Mouse (Mus musculus): ENCODE results near the gene Grhl3. TPM values are rescaled to one million over a fixed set of nuclear protein-coding genes. Genes with fewer than 3 reads are reported as not detected.

The Grhl3 gene
- total and polyA plus RNA-seq, 2 experiments from 2014 or later, result 1.7 to 2.5 TPM

- no peak overlapping the region for H3K27ac ChIP-seq
- H3K36me3 ChIP-seq (ENCODE audit: insufficient read depth, low read length), result no peaks in the 10 kb centered on the region
- no peaks in the 10 kb centered on the region for H3K9me3 ChIP-seq (ENCODE audit: low read length)
- ATAC-seq (no peak), DNase-seq (ENCODE audit: low spot score) (no peak)
- peaks cover 6% of the 10 kb centered on the region; the same call in 1 of the 2 replicates for H3K4me1 ChIP-seq (ENCODE audit: insufficient read depth, low read length)
- H3K9ac ChIP-seq (replicated peaks; ENCODE audit: low read length), result no peak overlapping the region
- H3K4me2 ChIP-seq (ENCODE audit: low read depth, low read length), result no peak overlapping the region
- peaks cover 5% of the 10 kb centered on the region; the same call in 1 of the 2 replicates for H3K27me3 ChIP-seq (ENCODE audit: insufficient read depth, low read length)
- no peak overlapping the region for H3K4me3 ChIP-seq (ENCODE audit: low read length)
- TF ChIP-seq CTCF (IDR thresholded peaks at IDR 0.05; ENCODE audit: low read depth), result no peak
- 46% methylated on average over 8 of the region's 8 CpGs for WGBS
These were observed 5.9 kb downstream of the Grhl3 start for GRCm38 (mm10) chr4:135567484-135567883.

- Histone ChIP-seq H3K9me3 (ENCODE audit: low read length) (no peaks in the 10 kb centered on the region), H3K36me3 (ENCODE audit: insufficient read depth, low read length) (no peaks in the 10 kb centered on the region), H3K4me1 (ENCODE audit: insufficient read depth, low read length) (peaks cover 6% of the 10 kb centered on the region; the same call in 1 of the 2 replicates), H3K27me3 (ENCODE audit: insufficient read depth, low read length) (peaks cover 5% of the 10 kb centered on the region; the same call in 1 of the 2 replicates), H3K4me2 (ENCODE audit: low read depth, low read length) (no peak overlapping the region), H3K9ac (replicated peaks; ENCODE audit: low read length) (no peak overlapping the region), H3K27ac (no peak overlapping the region), H3K4me3 (ENCODE audit: low read length) (no peak overlapping the region)
- 41% methylated on average over 11 of the region's 11 CpGs for WGBS
- ATAC-seq (peak; percentile 18; the same call in 1 of the 2 replicates), DNase-seq (ENCODE audit: low spot score) (peak; percentile 26)
- no peak for TF ChIP-seq CTCF (IDR thresholded peaks at IDR 0.05; ENCODE audit: low read depth)
These were observed 6.4 kb downstream of the Grhl3 start for GRCm38 (mm10) chr4:135567042-135567441.

DNA sequence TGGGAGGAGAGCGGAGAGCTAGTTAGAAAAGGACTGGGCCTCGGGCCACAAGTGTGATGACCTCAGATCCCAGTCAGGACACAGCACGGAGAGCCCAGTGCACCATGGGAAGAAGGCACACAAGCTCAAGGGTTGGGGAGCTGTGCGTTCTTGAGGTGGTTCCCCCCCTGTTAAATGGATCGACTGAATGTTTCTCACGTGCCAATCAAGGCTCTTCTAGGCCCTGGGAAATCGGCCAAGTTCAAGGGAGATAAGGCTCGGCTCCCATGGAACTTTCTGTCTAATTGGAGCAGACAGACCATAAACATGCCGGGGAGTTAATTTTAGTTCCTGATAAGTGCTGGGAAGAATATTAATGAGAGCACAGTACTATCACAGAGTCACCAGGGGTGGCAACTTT is 8.0 kb downstream of the Grhl3 start:
- Histone ChIP-seq H3K9ac (replicated peaks; ENCODE audit: low read length) (no peak overlapping the region), H3K9me3 (ENCODE audit: low read length) (no peaks in the 10 kb centered on the region), H3K27me3 (ENCODE audit: insufficient read depth, low read length) (no peaks in the 10 kb centered on the region), H3K4me1 (ENCODE audit: insufficient read depth, low read length) (peaks cover 6% of the 10 kb centered on the region; the same call in 1 of the 2 replicates), H3K4me3 (ENCODE audit: low read length) (no peak overlapping the region), H3K36me3 (ENCODE audit: insufficient read depth, low read length) (no peaks in the 10 kb centered on the region), H3K4me2 (ENCODE audit: low read depth, low read length) (no peak overlapping the region), H3K27ac (no peak overlapping the region)
- WGBS, result 33% methylated on average over 9 of the region's 9 CpGs
- DNase-seq (ENCODE audit: low spot score) (peak; percentile 28), ATAC-seq (no peak)
- no peak for TF ChIP-seq CTCF (IDR thresholded peaks at IDR 0.05; ENCODE audit: low read depth)

GRCm38 (mm10) chr4:135563794-135564193 is 9.6 kb downstream of the Grhl3 start:
- Histone ChIP-seq H3K27ac (no peak overlapping the region), H3K36me3 (ENCODE audit: insufficient read depth, low read length) (no peaks in the 10 kb centered on the region), H3K9me3 (ENCODE audit: low read length) (no peaks in the 10 kb centered on the region), H3K4me1 (ENCODE audit: insufficient read depth, low read length) (peaks cover 6% of the 10 kb centered on the region; the same call in 1 of the 2 replicates), H3K27me3 (ENCODE audit: insufficient read depth, low read length) (no peaks in the 10 kb centered on the region), H3K4me2 (ENCODE audit: low read depth, low read length) (no peak overlapping the region), H3K4me3 (ENCODE audit: low read length) (no peak overlapping the region), H3K9ac (replicated peaks; ENCODE audit: low read length) (no peak overlapping the region)
- no peak for DNase-seq (ENCODE audit: low spot score)
- no peak for ATAC-seq
- 55% methylated on average over 2 of the region's 2 CpGs for WGBS
- no peak for TF ChIP-seq CTCF (IDR thresholded peaks at IDR 0.05; ENCODE audit: low read depth)

- TF ChIP-seq CTCF (IDR thresholded peaks at IDR 0.05; ENCODE audit: low read depth), result no peak
- H3K27me3 ChIP-seq (ENCODE audit: insufficient read depth, low read length), result no peaks in the 10 kb centered on the region
- DNase-seq (ENCODE audit: low spot score), result no peak
- H3K27ac ChIP-seq, result no peak overlapping the region
- no peak overlapping the region for H3K4me2 ChIP-seq (ENCODE audit: low read depth, low read length)
- H3K36me3 ChIP-seq (ENCODE audit: insufficient read depth, low read length), result no peaks in the 10 kb centered on the region
- 68% methylated on average over 6 of the region's 6 CpGs for WGBS
- no peak for ATAC-seq
- no peak overlapping the region for H3K9ac ChIP-seq (replicated peaks; ENCODE audit: low read length)
- H3K4me3 ChIP-seq (ENCODE audit: low read length), result no peak overlapping the region
- no peaks in the 10 kb centered on the region for H3K9me3 ChIP-seq (ENCODE audit: low read length)
- no peaks in the 10 kb centered on the region for H3K4me1 ChIP-seq (ENCODE audit: insufficient read depth, low read length)
These were observed 24.1 kb downstream of the Grhl3 start for GRCm38 (mm10) chr4:135549323-135549722.

- TF ChIP-seq CTCF (IDR thresholded peaks at IDR 0.05; ENCODE audit: low read depth), result no peak
- Histone ChIP-seq H3K36me3 (ENCODE audit: insufficient read depth, low read length) (no peaks in the 10 kb centered on the region), H3K4me1 (ENCODE audit: insufficient read depth, low read length) (no peaks in the 10 kb centered on the region), H3K4me2 (ENCODE audit: low read depth, low read length) (no peak overlapping the region), H3K9ac (replicated peaks; ENCODE audit: low read length) (no peak overlapping the region), H3K4me3 (ENCODE audit: low read length) (no peak overlapping the region), H3K9me3 (ENCODE audit: low read length) (no peaks in the 10 kb centered on the region), H3K27me3 (ENCODE audit: insufficient read depth, low read length) (no peaks in the 10 kb centered on the region), H3K27ac (no peak overlapping the region)
- DNase-seq (ENCODE audit: low spot score) (no peak), ATAC-seq (no peak)
- 46% methylated on average over 9 of the region's 9 CpGs for WGBS
These were observed 24.8 kb downstream of the Grhl3 start for GRCm38 (mm10) chr4:135548521-135549077.

- H3K27ac ChIP-seq, result no peak overlapping the region
- H3K4me3 ChIP-seq (ENCODE audit: low read length), result no peak overlapping the region
- no peak for TF ChIP-seq CTCF (IDR thresholded peaks at IDR 0.05; ENCODE audit: low read depth)
- no peak for ATAC-seq
- WGBS, result 35% methylated on average over 7 of the region's 7 CpGs
- H3K4me2 ChIP-seq (ENCODE audit: low read depth, low read length), result no peak overlapping the region
- no peaks in the 10 kb centered on the region for H3K4me1 ChIP-seq (ENCODE audit: insufficient read depth, low read length)
- no peak for DNase-seq (ENCODE audit: low spot score)
- H3K9ac ChIP-seq (replicated peaks; ENCODE audit: low read length), result 0 out of 2 replicates have a peak overlapping the region, but pooled peaks have one; percentile 1
- H3K9me3 ChIP-seq (ENCODE audit: low read length), result no peaks in the 10 kb centered on the region
- no peaks in the 10 kb centered on the region for H3K36me3 ChIP-seq (ENCODE audit: insufficient read depth, low read length)
- H3K27me3 ChIP-seq (ENCODE audit: insufficient read depth, low read length), result no peaks in the 10 kb centered on the region
These were observed 25.3 kb downstream of the Grhl3 start for GRCm38 (mm10) chr4:135548108-135548507.

Measured in hindbrain, postnatal 0 days (tissue).